Mouse (Mus musculus): ENCODE data around the gene Rsph1. TPM values are rescaled to one million over a fixed set of nuclear protein-coding genes. Genes with fewer than 3 reads are reported as not detected.

Gene Rsph1
- total RNA-seq, 2 experiments from 2014 or later: 4.7 to 17.5 TPM

DNA sequence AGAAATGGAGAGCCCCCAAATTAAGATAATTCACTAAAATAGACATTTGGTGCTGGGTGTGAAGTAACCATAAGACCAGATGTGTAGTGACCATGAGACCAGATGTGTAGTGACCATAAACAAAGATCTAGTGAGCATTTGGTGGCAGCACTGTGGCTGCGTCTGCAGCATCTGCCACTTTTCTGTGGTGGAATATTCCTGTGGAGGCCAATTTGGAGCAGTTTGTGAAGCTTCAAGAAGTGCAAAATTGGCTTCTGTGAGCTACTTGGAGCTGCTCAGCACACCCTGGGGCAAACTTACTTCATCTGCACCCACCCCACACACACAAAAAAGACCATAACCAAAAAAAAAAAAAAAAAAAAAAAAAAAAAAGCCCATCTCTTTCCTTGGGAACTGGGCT is 9.2 kb downstream of the Rsph1 start:
- intact Hi-C loops (cut with DNase I): no loop called here
- TF ChIP-seq CTCF (IDR thresholded peaks at IDR 0.05): no peak
- Histone ChIP-seq H3K4me3 (no peak overlapping the region), H3K27ac (no peak overlapping the region)
- DNase-seq: no peak

DNA sequence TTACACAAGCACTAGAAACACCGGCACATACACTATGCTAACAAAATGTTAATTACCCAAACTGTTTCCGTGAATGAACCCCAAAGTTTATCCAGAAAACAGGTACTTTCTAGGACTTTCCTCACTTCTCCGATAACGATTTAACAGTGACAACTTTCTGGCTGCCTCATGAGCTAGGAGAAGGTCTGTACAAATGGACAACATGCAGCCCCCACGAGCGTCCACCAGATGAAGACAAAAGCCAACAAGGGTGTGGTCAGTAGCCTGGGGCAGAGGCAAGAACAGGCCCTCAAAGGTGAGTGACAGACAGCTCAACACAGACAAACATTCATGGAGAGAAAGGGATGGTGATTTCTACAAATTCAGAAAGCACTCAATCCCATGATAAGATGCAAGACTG is 9.6 kb downstream of the Rsph1 start:
- no peak for DNase-seq
- Histone ChIP-seq H3K27ac (no peak overlapping the region), H3K4me3 (no peak overlapping the region)
- TF ChIP-seq CTCF (IDR thresholded peaks at IDR 0.05): no peak
- intact Hi-C loops (cut with DNase I): no loop called here

DNA sequence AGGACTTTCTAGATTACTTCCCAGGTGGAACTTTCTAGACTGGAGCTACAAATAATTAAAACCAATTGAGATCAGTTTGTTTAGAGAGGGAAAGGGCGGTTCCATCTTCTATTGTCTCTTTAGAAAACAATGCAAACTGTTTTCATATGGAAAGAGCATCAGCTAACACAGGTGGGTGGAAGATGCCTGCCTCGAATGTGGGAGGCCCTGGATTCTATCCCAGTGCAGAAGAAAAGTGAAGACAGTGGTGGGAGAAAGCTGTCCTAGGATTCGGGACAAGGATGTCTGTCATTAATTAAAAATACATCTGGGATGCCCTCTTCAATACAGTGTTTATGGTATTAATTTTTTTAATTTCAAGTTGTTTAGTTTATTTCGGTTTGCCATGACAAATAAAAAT is 10.0 kb downstream of the Rsph1 start:
- Histone ChIP-seq H3K4me3 (no peak overlapping the region), H3K27ac (no peak overlapping the region)
- intact Hi-C loops (cut with DNase I): no loop called here
- no peak for DNase-seq
- no peak for TF ChIP-seq CTCF (IDR thresholded peaks at IDR 0.05)

DNA sequence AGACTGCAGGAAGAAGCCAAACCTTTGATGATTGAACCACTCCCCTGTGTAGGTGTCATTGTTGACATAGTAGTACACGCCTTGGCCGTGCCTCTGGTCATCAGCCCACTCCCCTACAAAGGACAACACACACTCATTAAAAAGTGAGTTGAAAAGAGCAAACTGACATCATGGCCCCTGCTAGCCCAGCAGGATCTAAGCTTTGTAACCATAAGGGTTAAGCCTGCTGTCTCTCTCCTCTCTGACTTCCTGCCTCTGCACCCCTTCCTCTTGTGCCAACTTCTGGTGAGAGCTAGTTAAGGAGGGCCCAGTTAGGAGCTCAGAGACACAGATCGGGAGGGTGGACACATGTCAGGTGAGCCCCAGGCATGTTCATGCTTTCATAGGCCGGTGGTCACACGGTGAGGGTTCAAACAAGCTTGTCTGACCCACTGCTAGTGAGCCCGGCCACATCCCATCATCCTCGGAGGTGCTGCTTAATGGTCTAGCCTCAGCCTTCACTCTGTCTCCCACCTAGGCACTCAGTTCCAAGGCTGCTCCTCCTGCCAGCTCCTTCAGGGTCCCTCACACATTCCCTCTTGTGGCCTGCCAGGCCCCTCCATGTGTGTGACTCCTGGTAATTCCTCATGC is 10.7 kb downstream of the Rsph1 start:
- intact Hi-C loops (cut with DNase I): no loop called here
- no peak for DNase-seq
- Histone ChIP-seq H3K27ac (no peak overlapping the region), H3K4me3 (no peak overlapping the region)
- no peak for TF ChIP-seq CTCF (IDR thresholded peaks at IDR 0.05)

DNA sequence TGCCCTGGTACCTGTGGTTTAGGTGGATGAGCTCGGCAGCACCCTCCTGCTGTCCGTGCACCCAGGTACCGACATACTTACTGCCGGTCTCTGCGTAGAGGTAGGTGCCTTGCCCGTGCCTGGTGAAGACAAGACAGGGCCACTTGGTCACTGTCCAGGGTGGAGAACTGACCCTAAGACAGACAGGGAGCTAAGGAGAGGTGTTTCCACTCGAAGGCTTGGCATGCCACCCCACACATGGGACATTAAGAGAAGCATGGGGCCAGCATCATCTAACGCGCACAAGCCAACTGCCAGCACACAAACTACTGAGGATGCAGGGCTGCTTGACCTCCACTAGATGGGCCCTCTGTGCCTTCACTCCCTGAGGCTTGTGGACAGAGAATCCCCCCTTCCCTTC is 11.4 kb downstream of the Rsph1 start:
- H3K4me3 ChIP-seq: no peak overlapping the region
- DNase-seq: no peak
- intact Hi-C loops (cut with DNase I): no loop called here
- no peak for TF ChIP-seq CTCF (IDR thresholded peaks at IDR 0.05)
- no peak overlapping the region for H3K27ac ChIP-seq

DNA sequence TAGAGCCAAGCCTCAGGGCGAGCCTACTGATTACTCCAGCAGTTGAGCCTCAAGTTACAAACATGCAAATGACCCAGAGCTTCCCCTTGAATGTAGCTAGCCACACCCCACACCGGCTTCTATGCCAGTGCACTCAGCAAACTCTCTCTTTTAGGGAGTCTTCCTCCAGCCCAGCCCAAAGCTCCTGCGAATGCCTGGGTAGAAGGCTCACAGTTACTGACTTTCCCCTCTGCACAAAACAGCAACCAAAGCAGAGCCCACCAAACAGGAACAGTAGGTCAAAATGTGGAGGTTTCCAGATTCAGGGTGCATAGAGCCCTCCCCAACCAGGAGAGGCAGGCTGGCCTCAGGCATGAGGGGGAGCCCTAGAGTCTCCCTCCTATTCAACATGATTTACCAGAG is 12.0 kb downstream of the Rsph1 start:
- no peak overlapping the region for H3K4me3 ChIP-seq
- H3K27ac ChIP-seq: peak overlapping the region; percentile 20
- TF ChIP-seq CTCF (IDR thresholded peaks at IDR 0.05): no peak
- DNase-seq: peak; percentile 57
- intact Hi-C loops (cut with DNase I): no loop called here

DNA sequence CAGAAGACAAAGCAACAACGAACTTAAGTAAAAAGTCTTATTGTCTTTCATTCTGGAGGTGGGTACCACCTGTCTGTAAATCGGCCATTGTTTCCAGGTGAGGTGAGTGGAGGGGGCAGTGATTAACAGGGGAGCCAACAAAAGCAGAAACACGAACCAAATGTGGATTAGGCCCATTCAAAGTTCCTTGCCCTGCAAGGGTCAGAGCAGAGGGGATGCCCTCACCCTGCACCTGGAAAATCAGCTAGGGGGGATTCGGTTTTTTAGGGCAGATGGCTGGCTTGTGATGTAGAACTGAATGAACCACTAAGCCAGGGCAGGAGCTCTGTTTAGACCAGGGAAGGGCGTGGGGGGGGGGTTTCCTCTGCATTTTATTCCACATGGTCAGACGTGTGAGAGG is 12.8 kb downstream of the Rsph1 start:
- Histone ChIP-seq H3K4me3 (no peak overlapping the region), H3K27ac (no peak overlapping the region)
- intact Hi-C loops (cut with DNase I): no loop called here
- no peak for DNase-seq
- TF ChIP-seq CTCF (IDR thresholded peaks at IDR 0.05): no peak

DNA sequence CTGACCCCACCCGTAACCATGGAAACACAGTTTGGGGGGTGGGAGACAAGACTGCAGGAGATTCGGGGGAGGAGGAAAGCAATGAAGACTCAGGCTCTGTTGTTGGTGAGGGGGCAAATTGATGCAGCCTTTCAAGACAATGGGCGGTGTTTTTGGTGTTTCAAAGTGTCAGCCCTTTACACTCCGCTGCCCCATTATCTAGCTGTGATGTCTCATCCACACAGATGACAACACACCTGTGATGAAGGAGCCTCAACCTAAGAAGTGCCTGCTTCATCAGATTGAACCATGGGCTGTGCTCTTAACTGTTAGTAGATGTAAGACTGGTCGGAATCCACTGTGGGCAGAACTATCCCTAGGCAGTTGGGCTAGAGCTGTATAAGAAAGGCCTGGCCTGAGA is 13.4 kb downstream of the Rsph1 start:
- DNase-seq: no peak
- Histone ChIP-seq H3K4me3 (no peak overlapping the region), H3K27ac (no peak overlapping the region)
- intact Hi-C loops (cut with DNase I): no loop called here
- TF ChIP-seq CTCF (IDR thresholded peaks at IDR 0.05): no peak

DNA sequence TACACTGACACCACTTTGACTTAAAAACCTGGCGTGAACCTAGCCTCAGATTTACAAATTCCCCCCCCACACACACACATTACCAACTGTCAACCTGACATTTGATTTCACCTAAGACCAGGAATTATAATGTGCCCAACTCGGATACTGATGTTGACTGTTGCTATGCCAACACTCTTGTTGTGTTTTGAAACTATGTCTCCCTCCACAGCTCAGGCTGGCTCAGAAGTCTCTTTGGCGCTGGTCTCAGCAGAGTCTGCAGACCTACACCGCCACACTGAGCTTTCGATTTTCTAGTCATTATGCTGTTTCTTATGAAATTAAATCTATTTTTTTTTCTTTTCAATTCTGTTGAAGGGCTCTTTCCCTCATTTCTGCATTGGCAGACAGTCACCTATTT is 14.5 kb downstream of the Rsph1 start:
- TF ChIP-seq CTCF (IDR thresholded peaks at IDR 0.05): no peak
- peak overlapping the region; percentile 90 for H3K27ac ChIP-seq
- peak; percentile 55 for DNase-seq
- intact Hi-C loops (cut with DNase I): no loop called here
- no peak overlapping the region for H3K4me3 ChIP-seq

DNA sequence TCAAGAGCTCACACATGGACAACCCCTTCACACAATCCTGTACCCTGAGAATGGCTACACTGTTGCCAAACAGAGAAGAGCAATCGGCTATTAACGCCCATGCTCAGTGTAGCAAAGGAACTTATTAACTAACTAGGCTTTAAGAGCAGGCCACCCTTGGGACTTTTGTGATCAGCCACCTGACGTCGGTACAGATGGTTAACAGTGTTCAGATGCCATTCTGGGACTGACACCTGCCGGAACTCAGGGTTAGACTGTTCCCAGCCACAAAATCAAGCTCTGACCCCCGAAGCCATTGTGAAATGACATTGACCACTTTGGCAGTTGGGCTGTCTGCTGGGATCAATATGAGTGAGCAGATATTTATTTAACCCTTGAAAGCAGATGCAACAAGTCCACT is 15.8 kb downstream of the Rsph1 start:
- no peak for TF ChIP-seq CTCF (IDR thresholded peaks at IDR 0.05)
- no peak for DNase-seq
- no peak overlapping the region for H3K4me3 ChIP-seq
- H3K27ac ChIP-seq: peak overlapping the region; percentile 90
- intact Hi-C loops (cut with DNase I): no loop called here

DNA sequence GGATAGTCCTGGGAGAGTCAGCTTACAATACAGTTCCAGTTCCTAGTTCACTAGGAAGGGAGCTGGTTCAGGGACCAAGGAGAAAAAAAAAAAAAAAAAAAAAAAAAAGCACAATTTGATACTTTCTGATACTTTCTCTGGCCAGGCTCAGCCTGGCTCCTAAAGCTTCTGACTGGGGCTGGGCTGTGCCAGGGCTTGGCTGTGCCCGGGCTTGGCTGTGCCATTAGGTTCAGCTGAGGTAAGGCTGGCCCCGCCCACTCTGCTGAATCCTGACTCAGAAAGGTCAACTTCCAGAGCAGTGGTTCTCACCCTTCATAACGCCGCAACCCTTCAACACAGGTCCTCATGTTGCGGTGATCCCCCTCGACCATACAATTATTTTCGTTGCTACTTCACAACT is 16.8 kb downstream of the Rsph1 start:
- intact Hi-C loops (cut with DNase I): no loop called here
- no peak for TF ChIP-seq CTCF (IDR thresholded peaks at IDR 0.05)
- Histone ChIP-seq H3K27ac (peak overlapping the region; percentile 90), H3K4me3 (peak overlapping the region; percentile 48)
- peak; percentile 98 for DNase-seq

DNA sequence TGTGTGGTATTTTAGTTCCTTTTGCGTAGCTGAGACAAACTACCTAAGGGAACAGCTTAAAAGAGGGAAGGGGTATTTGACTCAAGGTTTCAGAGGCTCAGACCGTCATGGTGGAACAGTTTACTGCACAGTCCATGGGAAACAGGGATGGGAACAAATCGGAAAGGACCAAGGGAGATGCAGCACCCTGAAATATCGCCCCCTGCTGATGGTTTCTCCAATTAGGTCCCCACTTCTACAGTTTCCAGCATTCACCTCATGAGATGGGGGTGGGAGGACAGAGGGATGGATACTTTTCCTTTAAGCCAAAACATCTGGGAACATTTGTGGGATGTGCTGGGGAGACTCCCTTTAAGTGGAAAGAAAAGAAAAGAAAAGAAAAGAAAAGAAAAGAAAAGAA is 17.4 kb downstream of the Rsph1 start:
- peak overlapping the region; percentile 90 for H3K27ac ChIP-seq
- DNase-seq: peak; percentile 39
- intact Hi-C loops (cut with DNase I): loop anchor here (5.0 kb wide), 1 partner anchor 232 kb away; no protein-coding TSS in a partner anchor
- no peak overlapping the region for H3K4me3 ChIP-seq
- peak; percentile 60 for TF ChIP-seq CTCF (IDR thresholded peaks at IDR 0.05)

DNA sequence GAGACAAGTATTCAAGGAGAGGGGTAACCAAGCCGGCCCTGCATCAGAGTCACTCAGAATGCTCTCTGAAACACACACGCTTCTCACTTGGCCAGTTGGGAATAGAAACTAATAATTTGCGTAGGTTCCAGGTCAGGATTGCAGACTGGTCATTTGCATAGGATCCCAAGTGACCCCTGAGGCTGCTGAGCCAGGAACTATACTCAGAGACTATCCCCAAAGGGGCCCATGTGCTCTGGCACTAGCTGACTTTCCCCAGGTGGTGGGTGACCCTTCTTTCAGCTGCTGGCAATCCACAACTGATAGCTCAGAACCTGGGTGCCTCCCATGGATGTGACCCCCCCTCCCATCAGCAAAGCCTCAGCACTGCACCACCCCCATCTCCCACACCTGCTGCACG is 18.0 kb downstream of the Rsph1 start:
- H3K4me3 ChIP-seq: peak overlapping the region; percentile 18; the same call in 1 of the 2 replicates
- peak; percentile 55 for DNase-seq
- intact Hi-C loops (cut with DNase I): loop anchor here (5.0 kb wide), 1 partner anchor 233 kb away; no protein-coding TSS in a partner anchor
- TF ChIP-seq CTCF (IDR thresholded peaks at IDR 0.05): no peak
- peak overlapping the region; percentile 90 for H3K27ac ChIP-seq

DNA sequence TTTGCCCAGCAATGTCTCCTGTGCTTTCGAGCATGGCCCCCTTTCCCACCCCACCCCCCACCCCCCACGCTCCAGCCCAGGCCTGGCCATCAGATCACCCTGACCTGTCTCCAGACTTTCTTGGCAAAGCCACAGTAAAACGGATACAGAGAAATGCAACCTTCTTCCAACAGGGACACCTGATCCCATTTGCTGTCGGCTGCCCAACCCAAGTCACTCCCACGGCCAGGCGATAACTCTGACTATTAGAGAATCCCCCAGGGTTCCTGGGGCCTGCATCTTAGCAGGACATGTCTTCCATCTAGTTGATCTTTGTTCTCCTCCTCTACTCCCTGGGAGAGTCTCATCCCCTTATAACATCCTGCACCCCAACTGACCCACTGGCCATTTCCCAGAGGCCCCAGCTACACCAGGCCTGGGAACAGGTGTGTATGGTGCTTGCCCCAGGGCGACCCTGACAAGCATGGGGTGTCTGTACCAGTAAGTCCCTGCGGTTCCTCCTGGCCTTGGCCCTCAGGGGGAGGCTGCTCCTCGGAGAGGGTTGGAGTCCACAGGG is 18.8 kb downstream of the Rsph1 start:
- peak; percentile 88 for DNase-seq

More for the DNA sequence above, 18.8 kb downstream of the Rsph1 start:
- intact Hi-C loops (cut with DNase I): loop anchor here (5.0 kb wide), 1 partner anchor 234 kb away; no protein-coding TSS in a partner anchor
- H3K27ac ChIP-seq: peak overlapping the region; percentile 90
- TF ChIP-seq CTCF (IDR thresholded peaks at IDR 0.05): no peak
- peak overlapping the region; percentile 60 for H3K4me3 ChIP-seq

Measured in gastrocnemius, adult 2 months (tissue).